Mouse (Mus musculus) granulocyte monocyte progenitor cell, adult 5-6 weeks (primary cell): ENCODE data around the gene Phyhd1. TPM values are rescaled to one million over a fixed set of nuclear protein-coding genes. Genes with fewer than 3 reads are reported as not detected.

ENCODE experiments used
- ATAC-seq: replicated peaks from 2 replicates; pipeline ENCODE4 v1.8.0; 2016; ENCODE audit warnings: mild to moderate bottlenecking, moderate TSS enrichment, inconsistent platforms; ENCODE audit not compliant: poor library complexity, severe bottlenecking
- total RNA-seq, 2 experiments: library from RNA; stranded (forward) in 1 of 2; stranded (reverse) in 1 of 2; fragments of 200-712, 200-1000 nt in 1 of 2; fragments of >200 nt in 1 of 2; fragmentation: Nextera tagmentation in 1 of 2; gene quantifications; 2 replicates each; pipeline ENCODE4 v1.2.3; 2014 to 2017

Phyhd1 gene
- total RNA-seq (2014; fragmentation: Nextera tagmentation), result 0.99 and 1.2 TPM in 2 replicates
- 0.22 and 1.5 TPM in 2 replicates for total RNA-seq (2017)

GRCm38 (mm10) chr2:30265767-30266253, at the start of gene Phyhd1:
Gene Phyhd1, plus strand, starts transcription at chr2:30266203.
- ATAC-seq, result no peak

- ATAC-seq, result no peak
These were observed 49.7 kb upstream of the Phyhd1 start for GRCm38 (mm10) chr2:30216293-30216692.

DNA sequence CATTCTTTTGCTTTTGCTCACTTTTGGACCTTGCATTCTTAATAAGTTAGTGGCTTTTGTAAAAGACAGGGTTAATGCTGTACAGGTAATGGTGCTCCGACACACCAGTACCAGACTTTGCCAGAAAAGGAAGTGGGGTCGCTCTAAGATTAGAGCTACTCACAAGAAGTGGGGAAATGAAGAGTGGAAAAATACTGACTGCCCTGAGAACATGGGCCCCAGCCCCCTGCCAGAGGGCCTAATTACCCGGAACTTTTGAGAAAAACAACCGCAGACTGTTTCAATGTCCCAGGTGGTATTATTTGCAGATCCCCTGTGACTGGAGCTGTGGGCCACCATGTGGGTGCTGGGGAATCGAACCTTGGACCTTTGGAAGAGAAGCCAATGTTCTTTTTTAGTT, 30.4 kb upstream of the Phyhd1 start:
- ATAC-seq, result no peak

GRCm38 (mm10) chr2:30236426-30237198, 29.4 kb upstream of the Phyhd1 start:
- ATAC-seq, result no peak

DNA sequence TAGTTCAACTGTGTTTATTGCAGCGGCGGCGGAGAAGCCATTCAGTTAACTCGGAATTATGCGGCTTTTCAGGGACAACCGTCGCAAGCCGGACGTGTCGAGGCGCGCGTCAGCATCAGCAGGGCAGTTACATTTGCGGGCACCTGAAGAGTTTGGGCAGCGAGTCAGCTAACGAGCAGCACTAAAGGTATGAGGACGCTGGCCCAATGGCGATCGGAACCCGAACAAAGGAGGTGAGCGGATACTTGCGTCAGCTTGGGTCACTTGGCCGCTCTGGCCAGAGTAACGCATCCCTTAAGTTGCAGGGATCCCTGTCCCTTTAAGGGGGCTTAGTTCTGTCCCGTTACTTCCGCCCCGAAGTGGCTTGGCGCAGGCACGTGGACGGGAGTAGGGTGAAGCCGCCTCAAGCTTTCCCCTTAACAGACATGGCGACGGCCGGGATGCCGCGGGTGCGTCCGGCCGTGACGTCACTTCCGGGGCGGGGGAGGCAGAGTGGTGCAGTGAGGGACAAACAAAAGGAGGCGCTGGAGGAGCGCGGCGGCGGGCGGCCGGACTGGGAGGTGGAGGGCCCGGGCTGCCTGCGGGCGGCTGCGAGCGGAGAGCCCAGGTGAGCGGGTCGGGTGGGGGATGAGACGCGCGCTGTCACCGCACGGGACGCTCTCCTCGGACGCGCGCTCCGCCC, 28.7 kb upstream of the Phyhd1 start, which contains the start of gene Lrrc8a:
Gene Lrrc8a, plus strand, starts transcription at position 517 of the 682 bp plus-strand sequence.
- ATAC-seq, result peak; percentile 93

GRCm38 (mm10) chr2:30237881-30238280, 28.1 kb upstream of the Phyhd1 start:
- ATAC-seq, result peak; percentile 36

GRCm38 (mm10) chr2:30238906-30239465, 27.0 kb upstream of the Phyhd1 start:
- ATAC-seq, result no peak

DNA sequence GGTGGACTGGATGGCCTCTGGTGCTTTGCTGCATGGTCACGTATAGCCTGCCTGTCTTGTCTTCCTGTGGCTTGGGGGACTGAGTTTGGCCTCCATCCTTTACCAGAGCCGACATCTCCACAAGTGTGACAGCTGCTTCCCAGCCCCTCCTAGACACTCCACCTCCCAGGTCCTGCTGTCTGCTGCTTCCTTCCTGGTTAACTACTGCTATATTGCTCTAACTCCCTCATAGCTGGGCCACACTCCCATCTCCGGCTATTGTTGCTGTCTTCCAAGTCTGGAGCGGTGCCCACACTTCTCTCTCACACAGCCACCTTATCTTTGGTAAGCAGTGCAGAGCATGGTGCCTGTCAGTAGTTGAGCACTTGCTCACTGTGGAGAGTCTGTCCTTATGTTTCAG, 26.2 kb upstream of the Phyhd1 start:
- ATAC-seq, result no peak

- ATAC-seq, result no peak
These were observed 25.7 kb upstream of the Phyhd1 start, which contains the start of gene Gm28035 for GRCm38 (mm10) chr2:30240267-30240666. Gene Gm28035, plus strand, starts transcription at chr2:30240567.

GRCm38 (mm10) chr2:30242509-30242908, 23.5 kb upstream of the Phyhd1 start:
- no peak for ATAC-seq

DNA sequence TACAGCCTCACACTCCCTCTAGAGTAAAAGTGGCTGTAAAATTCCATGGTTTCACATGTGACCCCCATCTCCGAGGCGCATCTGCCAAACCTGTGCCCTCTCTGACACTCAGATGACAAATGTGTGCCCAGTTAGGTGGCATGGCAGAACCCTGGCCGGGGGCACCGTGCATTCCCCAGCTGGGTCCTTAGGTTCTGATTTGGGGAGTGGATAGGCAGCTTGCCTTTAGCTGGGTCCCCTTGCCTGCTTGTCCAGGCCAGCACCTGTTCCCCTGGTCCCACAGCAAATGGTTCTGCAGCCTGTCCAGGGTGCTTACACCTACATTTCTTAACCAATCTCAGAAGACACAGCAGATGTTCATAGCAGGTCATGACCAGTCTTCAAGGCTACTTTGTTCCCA, 22.6 kb upstream of the Phyhd1 start:
- no peak for ATAC-seq

DNA sequence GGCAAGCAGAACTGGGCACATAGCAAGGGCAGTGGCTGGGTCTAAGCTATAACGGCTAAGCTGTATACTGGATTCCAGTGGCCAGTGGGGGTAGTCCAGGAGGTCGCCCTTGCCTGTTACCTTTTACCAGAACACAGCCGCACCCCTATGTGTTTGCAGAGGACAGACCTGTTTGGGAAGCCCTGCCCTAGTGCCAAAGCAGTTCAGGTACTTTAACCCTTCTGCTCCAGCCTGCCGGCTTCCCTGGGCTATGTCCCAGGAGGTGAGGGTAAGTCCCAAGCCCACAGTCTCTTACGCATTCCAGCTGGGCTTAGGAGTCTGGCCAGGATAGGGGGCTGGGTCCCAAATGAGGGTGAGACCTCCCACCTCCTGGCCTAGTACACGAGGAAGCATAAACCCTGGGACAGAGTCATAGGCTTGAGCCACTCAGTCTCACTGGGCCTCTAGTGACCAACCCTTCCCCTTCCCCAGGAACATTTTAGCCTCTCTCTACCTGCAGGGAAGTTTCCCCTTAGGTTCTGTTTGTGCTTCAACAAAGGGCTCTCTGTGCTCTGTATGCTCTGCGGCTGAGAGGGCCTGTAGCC, 21.3 kb upstream of the Phyhd1 start:
- no peak for ATAC-seq

DNA sequence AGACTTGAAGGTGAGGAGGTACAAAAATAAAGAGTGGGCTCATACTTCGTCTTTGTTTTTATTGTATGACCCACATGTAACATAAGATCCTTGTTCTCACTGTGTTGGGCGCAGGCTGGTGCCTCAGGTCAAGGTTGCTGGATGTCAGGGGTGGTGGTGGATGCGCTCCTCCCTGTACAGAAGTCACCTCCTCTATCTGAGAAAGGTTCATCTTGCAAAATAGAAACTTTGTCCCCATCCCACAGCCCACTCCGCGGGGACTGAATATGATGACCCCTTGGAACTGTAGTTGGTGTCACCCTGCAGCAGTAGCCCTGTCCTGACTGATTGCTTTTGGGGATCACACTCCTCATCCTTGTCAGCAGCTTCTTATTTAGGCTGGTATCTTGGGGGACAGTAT, 19.0 kb upstream of the Phyhd1 start:
- no peak for ATAC-seq

GRCm38 (mm10) chr2:30247681-30248080, 18.3 kb upstream of the Phyhd1 start:
- no peak for ATAC-seq

GRCm38 (mm10) chr2:30249182-30249581, 16.8 kb upstream of the Phyhd1 start:
- no peak for ATAC-seq

GRCm38 (mm10) chr2:30250166-30251128, 15.6 kb upstream of the Phyhd1 start:
- ATAC-seq, result no peak

DNA sequence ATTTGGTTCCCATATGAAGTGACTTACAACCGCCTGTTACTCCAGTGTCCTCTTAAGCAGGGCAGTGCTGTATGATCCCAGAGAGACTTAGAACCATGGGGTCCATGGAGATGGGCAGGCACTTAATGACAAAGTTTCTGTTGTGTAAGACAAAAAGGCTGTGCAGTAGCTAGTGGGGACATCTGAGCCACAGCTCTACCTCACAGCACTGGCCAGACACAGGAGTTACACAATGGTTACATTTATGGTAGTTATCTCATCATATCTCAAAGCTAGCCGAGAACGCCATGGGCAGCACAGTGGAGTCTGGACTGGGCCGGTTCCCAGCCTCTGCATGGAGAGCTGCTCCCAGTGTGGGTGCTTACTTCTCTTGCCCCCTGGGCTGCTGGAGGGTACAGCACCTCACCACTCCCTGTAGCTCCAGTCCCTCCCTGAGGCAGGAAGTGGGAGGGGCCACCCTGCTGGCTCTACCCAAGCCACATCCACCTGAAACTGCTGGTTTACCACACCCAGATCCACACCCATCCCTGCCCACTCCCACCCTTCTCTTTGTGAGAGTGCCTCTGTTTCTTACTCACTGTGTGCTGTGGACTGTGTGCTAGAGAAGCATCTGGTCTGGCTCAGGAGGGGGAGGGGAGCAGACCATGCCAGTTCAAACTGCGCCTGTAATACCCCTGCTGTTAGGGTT, 14.4 kb upstream of the Phyhd1 start:
- ATAC-seq, result peak; percentile 88

DNA sequence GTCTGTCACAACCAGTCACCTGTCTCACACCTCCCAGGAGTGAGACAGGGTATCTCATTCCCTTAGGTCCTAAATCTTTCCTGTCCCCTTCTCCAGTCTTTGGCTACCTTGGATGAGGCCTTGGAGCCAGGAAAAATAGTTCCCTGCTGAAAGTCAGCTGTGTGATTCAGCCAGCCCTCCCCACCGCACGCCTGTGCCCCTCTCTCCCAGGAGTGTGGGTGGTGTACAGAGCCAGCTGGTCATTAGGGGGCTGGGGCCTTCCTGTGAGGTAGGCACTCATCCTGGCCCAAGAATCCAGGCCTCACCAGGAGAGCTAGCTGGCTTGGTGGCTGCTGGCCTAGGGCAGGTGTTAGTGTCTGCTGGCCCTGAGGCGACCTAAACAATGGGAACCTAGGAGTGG, 13.5 kb upstream of the Phyhd1 start:
- ATAC-seq, result no peak

GRCm38 (mm10) chr2:30253809-30254208, 12.2 kb upstream of the Phyhd1 start:
- ATAC-seq, result no peak
